Mouse (Mus musculus) liver, embryonic 14.5 days (tissue): ENCODE data around the gene 1700012B07Rik. TPM values are rescaled to one million over a fixed set of nuclear protein-coding genes. Genes with fewer than 3 reads are reported as not detected.

Source experiments
- ATAC-seq: fragments of 200-750 bp; cut with Nextera tagmentation; 2 replicates; pipeline ENCODE4 v1.8.0; 2017; ENCODE audit warnings: moderate number of reproducible peaks, mild to moderate bottlenecking, moderate library complexity; ENCODE audit not compliant: insufficient read depth
- DNase-seq, 3 experiments: peaks; one replicate each; pipeline ENCODE4 v3.0.0-alpha.2; 2012 to 2013; ENCODE audit warnings: low read depth in 3 of 3, low spot score in 3 of 3
- H3K27ac ChIP-seq: fragments of 300-500 bp; sonication (generic); 2 replicates; pipeline ENCODE4 v1.5.1; 2014; ENCODE audit warnings: moderate library complexity, mild to moderate bottlenecking, control low read depth, inconsistent platforms
- H3K27me3 ChIP-seq: fragments of 300-500 bp; sonication (generic); 2 replicates; pipeline ENCODE4 v1.6.1; 2014; ENCODE audit warnings: mild to moderate bottlenecking, low read length, moderate library complexity; ENCODE audit not compliant: control insufficient read depth, insufficient read depth
- H3K36me3 ChIP-seq: fragments of 300-500 bp; sonication (generic); replicated peaks from 2 replicates; pipeline ENCODE4 v1.6.1; 2014; ENCODE audit warnings: low read depth; ENCODE audit not compliant: control insufficient read depth, insufficient read depth
- H3K4me1 ChIP-seq, 2 experiments: fragments of 200-500 bp in 1 of 2; fragments of 300-500 bp in 1 of 2; sonication (generic) in 1 of 2; replicated peaks; 2 replicates each; pipeline ENCODE4 v1.6.1; 2012 to 2014; ENCODE audit warnings: antibody characterized with exemption in 1 of 2, inconsistent platforms in 1 of 2, low read length in 1 of 2; ENCODE audit not compliant: control insufficient read depth in 2 of 2, insufficient read depth in 2 of 2
- H3K4me2 ChIP-seq: fragments of 300-500 bp; sonication (generic); 2 replicates; pipeline ENCODE4 v1.6.1; 2014; ENCODE audit warnings: low read depth, mild to moderate bottlenecking, control low read depth, moderate library complexity
- H3K4me3 ChIP-seq, 2 experiments: fragments of 200-500 bp in 1 of 2; fragments of 300-500 bp in 1 of 2; sonication (generic) in 1 of 2; 2 replicates each; pipeline ENCODE4 v1.5.1; 2012 to 2014; ENCODE audit warnings: low read depth in 2 of 2, low read length in 2 of 2, mild to moderate bottlenecking in 2 of 2, control low read depth in 1 of 2, inconsistent platforms in 1 of 2, moderate library complexity in 1 of 2; ENCODE audit not compliant: insufficient read depth in 1 of 2
- H3K9ac ChIP-seq: fragments of 300-500 bp; sonication (generic); replicated peaks from 2 replicates; pipeline ENCODE4 v1.6.1; 2014; ENCODE audit warnings: mild to moderate bottlenecking, control low read depth, moderate library complexity
- H3K9me3 ChIP-seq: fragments of 300-500 bp; sonication (generic); 2 replicates; pipeline ENCODE4 v1.6.1; 2016; ENCODE audit warnings: low read length, mixed read lengths; ENCODE audit not compliant: control insufficient read depth
- CTCF ChIP-seq: IDR thresholded peaks from 2 replicates; pipeline ENCODE4 v1.5.1; 2016; ENCODE audit warnings: antibody characterized with exemption, low read depth, control low read depth
- EP300 ChIP-seq: IDR thresholded peaks from 2 replicates; pipeline ENCODE4 v1.6.1; 2016; ENCODE audit warnings: antibody characterized with exemption, low read depth
- WGBS: fragments of 180-500 bp; shearing (Covaris S2); extraction: QIAGEN DNeasy Blood & Tissue Kit; methylation state at CpG from one replicate; pipeline ENCODE4 v1.1.7; 2014; ENCODE audit not compliant: insufficient replicate concordance; 5-methylcytosine and 5-hydroxymethylcytosine counted together
- polyA plus RNA-seq, 2 experiments: library from polyadenylated mRNA; depleted of rRNA in 1 of 2; stranded (reverse) in 1 of 2; unstranded in 1 of 2; fragments of >200 nt; fragmentation: Nextera tagmentation in 1 of 2; extraction: Ambion mirVana in 1 of 2; gene quantifications; 2 replicates each; pipeline versions ENCODE4 v1.2.1 to v1.2.3; 2012 to 2014

1700012B07Rik gene
- polyA plus RNA-seq, 2 experiments = 0.04 TPM; not detected in 1

GRCm38 (mm10) chr11:109801515-109801914 lies 26.3 kb downstream of the 1700012B07Rik start:
- DNase-seq (no peak), ATAC-seq (no peak)
- Histone ChIP-seq H3K9ac (no peak overlapping the region), H3K4me3 (no peak overlapping the region), H3K4me1 (no peaks in the 10 kb centered on the region), H3K36me3 (no peaks in the 10 kb centered on the region), H3K4me2 (no peak overlapping the region), H3K27me3 (no peaks in the 10 kb centered on the region), H3K27ac (no peak overlapping the region), H3K9me3 (no peaks in the 10 kb centered on the region)
- WGBS = 33% methylated on average over 1 of the region's 1 CpGs
- TF ChIP-seq CTCF (no peak), EP300 (no peak)

- no peak for DNase-seq
- ATAC-seq = no peak
- Histone ChIP-seq H3K27ac (no peak overlapping the region), H3K36me3 (no peaks in the 10 kb centered on the region), H3K4me2 (no peak overlapping the region), H3K27me3 (no peaks in the 10 kb centered on the region), H3K9ac (no peak overlapping the region), H3K4me3 (no peak overlapping the region), H3K9me3 (no peaks in the 10 kb centered on the region), H3K4me1 (no peaks in the 10 kb centered on the region)
- TF ChIP-seq CTCF (no peak), EP300 (no peak)
- WGBS = 59% methylated on average over 6 of the region's 6 CpGs
These were observed 30.3 kb downstream of the 1700012B07Rik start for GRCm38 (mm10) chr11:109797531-109797930.

GRCm38 (mm10) chr11:109795536-109795935 lies 32.3 kb downstream of the 1700012B07Rik start:
- DNase-seq (no peak), ATAC-seq (no peak)
- Histone ChIP-seq H3K9ac (no peak overlapping the region), H3K36me3 (no peaks in the 10 kb centered on the region), H3K4me3 (no peak overlapping the region), H3K9me3 (no peaks in the 10 kb centered on the region), H3K27ac (no peak overlapping the region), H3K4me2 (no peak overlapping the region), H3K27me3 (no peaks in the 10 kb centered on the region), H3K4me1 (no peaks in the 10 kb centered on the region)
- TF ChIP-seq CTCF = no peak
- TF ChIP-seq EP300 = no peak
- 19% methylated on average over 2 of the region's 2 CpGs for WGBS

- TF ChIP-seq CTCF = no peak
- no peak for TF ChIP-seq EP300
- no peaks in the 10 kb centered on the region for H3K9me3 ChIP-seq
- no peak overlapping the region for H3K4me2 ChIP-seq
- H3K4me3 ChIP-seq = no peak overlapping the region
- no peak overlapping the region for H3K27ac ChIP-seq
- WGBS = 69% methylated on average over 4 of the region's 4 CpGs
- DNase-seq (no peak), ATAC-seq (no peak)
- no peaks in the 10 kb centered on the region for H3K36me3 ChIP-seq
- no peaks in the 10 kb centered on the region for H3K4me1 ChIP-seq
- H3K9ac ChIP-seq = no peak overlapping the region
- no peaks in the 10 kb centered on the region for H3K27me3 ChIP-seq
These were observed 34.3 kb downstream of the 1700012B07Rik start for GRCm38 (mm10) chr11:109793578-109793977.

GRCm38 (mm10) chr11:109792401-109792997 lies 35.3 kb downstream of the 1700012B07Rik start:
- 78% methylated on average over 13 of the region's 13 CpGs for WGBS
- ATAC-seq = no peak
- TF ChIP-seq CTCF (no peak), EP300 (no peak)
- Histone ChIP-seq H3K9ac (no peak overlapping the region), H3K27ac (no peak overlapping the region), H3K4me2 (no peak overlapping the region), H3K36me3 (no peaks in the 10 kb centered on the region), H3K4me3 (no peak overlapping the region), H3K4me1 (no peaks in the 10 kb centered on the region), H3K9me3 (no peaks in the 10 kb centered on the region), H3K27me3 (no peaks in the 10 kb centered on the region)
- no peak for DNase-seq
